Mouse (Mus musculus) c-Kit-negative CD71-positive TER-119-positive erythroid progenitor cells, embryonic 14.5 days (primary cell): ENCODE results near the gene Timmdc1.

Experiments
- DNase-seq: peaks from one replicate; pipeline ENCODE4 v3.0.0-alpha.2; 2013; ENCODE audit warnings: low read depth, low spot score

Timmdc1 gene

DNA sequence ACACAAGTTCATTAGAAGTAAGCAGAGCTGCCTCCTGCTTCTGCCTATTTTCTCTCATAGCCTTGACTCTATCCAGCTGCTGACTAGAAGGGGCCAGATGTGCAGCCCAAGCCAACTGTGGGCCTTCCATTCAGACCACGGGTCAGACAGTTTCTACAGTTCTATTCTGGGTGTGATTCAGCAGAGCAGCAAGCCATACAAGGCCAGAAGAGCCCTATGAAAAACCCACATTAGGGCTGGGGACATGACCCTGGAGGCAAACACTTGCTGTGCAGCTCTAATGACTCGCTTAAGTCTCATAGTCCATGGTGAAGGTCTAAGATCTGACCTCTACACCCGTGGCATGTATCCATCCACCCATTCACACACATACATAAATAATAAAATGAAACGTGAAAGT is 56.4 kb downstream of the Timmdc1 start:
- DNase-seq, result no peak

- no peak for DNase-seq
These were observed 59.2 kb downstream of the Timmdc1 start for GRCm38 (mm10) chr16:38463305-38463704.

- no peak for DNase-seq
These were observed 60.3 kb downstream of the Timmdc1 start for GRCm38 (mm10) chr16:38462161-38462560.

- no peak for DNase-seq
These were observed 60.7 kb downstream of the Timmdc1 start for GRCm38 (mm10) chr16:38461749-38462148.

DNA sequence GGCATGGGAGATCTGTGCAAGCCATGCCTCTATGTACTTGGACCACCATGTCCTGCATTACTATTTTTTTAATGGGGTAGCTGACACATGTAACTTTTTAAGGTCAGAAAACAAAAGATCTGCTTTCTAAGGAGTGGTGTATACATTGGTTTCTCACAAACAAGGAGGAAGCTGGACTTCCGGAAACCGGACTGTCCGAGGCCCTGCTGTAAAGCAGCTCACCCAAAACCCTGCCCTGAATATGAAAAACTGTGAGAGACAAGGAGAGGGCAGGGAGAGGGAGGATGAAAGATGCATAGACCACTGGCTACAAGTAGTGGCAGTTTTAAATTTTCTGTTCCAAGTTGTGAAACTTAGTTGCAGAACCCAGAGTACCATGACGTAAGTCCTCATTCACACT is 62.5 kb downstream of the Timmdc1 start:
- no peak for DNase-seq

DNA sequence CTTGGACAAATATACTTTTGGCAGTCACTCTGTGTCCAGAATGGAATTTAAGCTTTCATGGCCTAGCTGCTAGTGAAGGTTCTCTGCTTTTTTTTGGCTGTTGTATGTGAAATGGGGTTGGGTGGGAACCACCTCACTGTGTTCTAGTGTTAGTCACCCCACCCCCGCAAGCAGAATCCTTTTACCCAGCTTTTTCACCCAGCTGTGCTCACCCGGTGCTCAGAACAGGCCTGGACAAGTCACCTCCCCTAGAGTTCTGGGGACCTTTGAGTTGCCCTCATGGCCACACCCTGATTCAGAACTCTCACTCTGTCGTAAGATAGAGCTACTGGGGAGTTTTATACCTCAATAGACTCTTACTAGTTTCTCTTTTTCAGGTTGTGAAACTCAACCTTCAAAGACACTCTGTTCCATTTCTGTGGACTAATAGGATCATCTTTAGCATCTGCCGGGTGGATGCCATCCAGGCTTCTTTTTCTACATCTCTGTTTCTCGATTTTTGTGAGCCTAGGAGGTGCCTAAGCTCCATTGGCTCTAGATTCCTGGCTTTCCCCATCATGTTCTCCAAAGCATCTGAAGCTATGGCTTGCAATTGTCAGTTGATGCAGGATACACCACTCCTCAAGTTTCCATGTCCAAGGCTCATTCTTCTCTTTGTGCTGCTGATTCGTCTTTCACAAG is 63.7 kb downstream of the Timmdc1 start:
- DNase-seq, result no peak

GRCm38 (mm10) chr16:38456812-38457567 is 65.5 kb downstream of the Timmdc1 start:
- DNase-seq, result no peak

- no peak for DNase-seq
These were observed 66.7 kb downstream of the Timmdc1 start, which contains the start of gene Cd80 for GRCm38 (mm10) chr16:38455511-38456418. TSS of gene Cd80 (plus strand) at chr16:38455561.

GRCm38 (mm10) chr16:38454533-38455254 is 67.8 kb downstream of the Timmdc1 start:
- no peak for DNase-seq

DNA sequence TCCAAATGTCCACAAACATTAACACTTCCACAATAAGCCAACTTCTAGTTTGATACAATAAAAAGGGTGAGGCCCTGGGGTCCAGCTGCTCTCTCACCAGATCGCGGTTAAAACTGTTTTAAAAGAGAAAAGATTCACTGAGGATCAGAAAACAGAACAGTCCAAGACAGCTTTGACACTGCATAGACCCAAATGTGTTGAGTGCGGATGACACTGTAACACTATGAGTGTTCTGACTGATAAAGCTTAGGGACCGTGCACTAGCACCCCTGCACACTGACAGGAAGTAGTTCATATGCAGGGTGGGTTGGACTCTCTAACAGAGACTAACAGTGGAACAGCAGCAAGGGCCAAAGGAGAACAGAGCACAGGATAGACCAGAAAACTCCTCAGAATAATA is 68.5 kb downstream of the Timmdc1 start:
- DNase-seq, result no peak

DNA sequence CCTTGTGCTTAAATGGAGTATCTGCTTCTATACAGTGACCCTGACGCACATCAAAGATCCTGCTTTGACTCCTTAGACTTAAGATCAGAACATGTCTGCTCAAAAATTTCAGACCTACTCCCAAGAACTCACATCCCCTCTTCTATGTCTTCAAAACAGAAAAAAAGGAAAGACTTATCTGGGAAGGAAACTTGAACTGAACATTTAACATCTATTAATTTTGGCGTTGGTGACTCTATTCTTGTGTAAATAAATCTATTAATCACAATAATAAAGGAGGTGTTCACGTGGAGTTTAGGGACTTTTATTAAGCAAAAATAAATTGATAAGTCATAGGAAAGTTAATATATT is 69.3 kb downstream of the Timmdc1 start:
- no peak for DNase-seq

- peak; percentile 66 for DNase-seq
These were observed 69.8 kb downstream of the Timmdc1 start, which contains the start of gene Adprh for GRCm38 (mm10) chr16:38452442-38453202. TSS of gene Adprh (minus strand) at chr16:38452703.

DNA sequence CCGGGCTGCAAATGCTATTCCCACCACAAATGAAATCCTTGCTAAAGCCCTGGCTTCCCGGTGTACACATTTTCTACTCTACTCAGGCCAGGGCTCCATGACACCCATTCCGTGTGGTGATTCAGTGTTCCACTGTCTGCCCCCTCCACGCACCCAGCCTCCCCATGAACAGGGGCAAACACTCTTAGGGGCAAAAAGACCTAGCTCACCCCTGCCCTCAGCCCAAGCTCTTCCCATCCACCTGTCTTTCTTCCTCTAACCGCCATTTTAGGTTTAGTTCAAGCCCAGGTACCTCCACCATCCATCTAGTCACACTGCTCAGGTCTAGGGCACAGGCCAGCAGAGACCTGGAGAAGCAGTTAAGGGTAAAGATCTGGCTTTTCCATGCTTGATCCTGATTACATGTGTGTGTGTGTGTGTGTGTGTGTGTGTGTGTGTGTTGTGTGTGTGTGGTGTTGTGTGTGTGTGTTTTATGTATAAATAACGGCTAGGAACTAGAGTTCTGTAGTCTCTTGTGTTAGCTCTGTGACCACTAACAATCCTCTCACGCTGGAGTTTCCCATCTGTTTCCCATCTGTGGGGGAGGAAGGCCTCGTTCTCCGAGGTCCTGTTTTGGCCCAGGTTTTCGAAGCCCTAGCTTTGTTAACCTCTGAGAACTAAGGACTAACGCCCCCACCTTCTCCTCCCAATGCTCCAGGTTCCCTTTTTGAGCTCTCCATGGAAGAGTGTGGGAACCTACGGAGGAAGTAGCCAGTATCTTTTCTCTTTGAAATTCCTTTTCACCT is 70.8 kb downstream of the Timmdc1 start:
- DNase-seq, result no peak

- DNase-seq, result no peak
These were observed 71.8 kb downstream of the Timmdc1 start for GRCm38 (mm10) chr16:38450707-38451106.

GRCm38 (mm10) chr16:38448458-38448857 is 74.0 kb downstream of the Timmdc1 start:
- DNase-seq, result no peak
